Mouse (Mus musculus): ENCODE data around the gene Ip6k1.

The Ip6k1 gene

DNA sequence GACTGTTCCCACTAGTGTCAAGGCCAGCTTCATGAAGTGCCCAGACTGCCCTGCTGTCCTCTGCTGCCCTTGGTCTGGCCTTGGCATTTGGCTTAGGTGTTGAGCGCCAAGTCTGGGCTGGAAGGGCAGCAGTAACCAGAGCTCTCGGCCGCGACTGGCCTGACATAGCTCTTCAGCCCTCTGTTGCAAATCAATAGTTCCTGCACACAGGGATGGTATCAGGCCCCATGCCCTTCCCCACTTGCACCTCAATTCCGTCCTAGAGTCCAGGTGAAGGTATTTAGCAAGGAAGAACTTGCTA lies 54.9 kb downstream of the Ip6k1 start:
- DNase-seq (ENCODE audit: low spot score) = no peak

DNA sequence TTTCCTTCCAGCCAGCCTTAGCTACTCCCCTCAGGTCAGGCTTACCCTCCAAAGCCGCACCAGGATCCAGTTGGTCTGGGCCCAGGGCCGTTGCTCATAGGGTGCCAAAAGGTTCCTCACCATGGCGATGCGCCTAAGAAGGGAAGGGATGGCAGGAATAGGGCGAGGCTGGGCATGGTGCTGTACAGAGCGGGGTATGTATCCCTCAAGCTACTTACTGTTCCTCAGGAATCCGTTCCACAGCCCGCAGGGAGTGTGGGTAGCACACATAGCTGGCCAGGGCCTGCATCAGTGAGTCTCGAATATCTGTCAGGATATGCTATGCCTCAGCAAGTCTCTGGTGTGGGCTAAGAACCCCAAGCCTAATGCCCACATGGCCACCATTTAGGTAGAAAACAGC lies 56.0 kb downstream of the Ip6k1 start:
- no peak for DNase-seq (ENCODE audit: low spot score)

DNA sequence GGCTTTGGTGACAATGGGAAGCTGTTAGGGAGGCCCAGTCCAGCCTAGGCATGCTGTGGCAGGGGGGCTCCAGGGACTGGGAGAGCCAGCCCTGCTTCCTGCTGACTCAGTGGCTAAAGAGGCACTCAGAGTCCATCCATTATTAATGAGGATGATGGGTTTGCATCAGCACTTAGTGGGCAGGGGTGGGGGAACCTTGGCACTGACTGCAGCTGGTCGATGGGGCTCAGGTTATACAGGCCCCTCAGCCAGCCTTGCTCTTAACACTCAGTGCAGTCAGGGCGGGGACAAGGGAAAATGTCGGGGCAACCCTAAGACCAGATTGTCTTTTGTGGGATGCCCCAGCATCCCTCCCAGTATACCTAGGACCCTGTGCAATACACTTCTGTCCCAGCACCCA lies 59.8 kb downstream of the Ip6k1 start:
- DNase-seq (ENCODE audit: low spot score) = peak; percentile 53

DNA sequence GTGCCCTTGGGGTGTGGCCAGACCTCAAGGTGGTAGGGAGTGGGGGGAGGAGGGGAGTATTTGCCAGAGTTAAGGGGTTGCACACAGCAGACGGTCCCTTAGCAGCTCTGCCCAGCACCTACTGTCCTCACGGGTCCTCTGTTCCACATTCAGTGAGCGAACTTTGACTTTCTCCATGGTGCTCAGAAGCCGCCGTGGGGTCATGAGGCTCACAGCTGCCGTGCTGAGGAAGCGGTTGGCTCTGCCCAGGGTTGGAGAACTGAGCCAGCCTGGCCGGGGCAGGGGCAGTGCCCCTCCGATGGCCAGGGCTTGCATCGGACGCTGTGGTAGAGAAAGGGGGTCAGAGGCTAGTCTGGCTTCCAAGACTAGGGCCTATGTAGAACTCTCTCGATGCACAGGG lies 61.1 kb downstream of the Ip6k1 start:
- DNase-seq (ENCODE audit: low spot score) = no peak

DNA sequence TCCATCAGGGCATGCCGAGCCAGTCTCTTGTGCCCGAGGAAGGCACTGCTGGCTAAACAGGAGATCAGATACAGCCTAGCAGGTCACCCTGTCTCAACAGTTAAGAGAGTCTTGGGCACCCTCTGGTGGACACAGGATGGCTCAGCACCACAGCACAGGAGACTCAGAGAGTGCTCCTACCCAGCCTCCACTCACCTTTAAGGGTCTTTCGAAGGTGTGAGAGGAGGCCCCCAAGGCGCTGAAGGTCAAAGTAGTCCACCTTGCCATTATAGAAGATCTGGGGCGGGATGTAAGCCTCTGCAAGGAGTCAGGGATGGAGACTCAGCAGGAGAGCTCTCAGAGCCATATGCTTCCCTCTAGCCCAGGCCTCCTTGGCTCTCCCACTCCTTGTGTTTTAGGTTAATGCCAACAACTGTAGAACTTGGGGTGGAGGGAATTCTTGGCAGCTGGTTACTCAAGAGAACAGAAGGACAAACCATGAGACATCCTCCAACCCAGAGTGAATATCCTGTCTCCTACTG lies 63.2 kb downstream of the Ip6k1 start:
- peak; percentile 79 for DNase-seq (ENCODE audit: low spot score)

DNA sequence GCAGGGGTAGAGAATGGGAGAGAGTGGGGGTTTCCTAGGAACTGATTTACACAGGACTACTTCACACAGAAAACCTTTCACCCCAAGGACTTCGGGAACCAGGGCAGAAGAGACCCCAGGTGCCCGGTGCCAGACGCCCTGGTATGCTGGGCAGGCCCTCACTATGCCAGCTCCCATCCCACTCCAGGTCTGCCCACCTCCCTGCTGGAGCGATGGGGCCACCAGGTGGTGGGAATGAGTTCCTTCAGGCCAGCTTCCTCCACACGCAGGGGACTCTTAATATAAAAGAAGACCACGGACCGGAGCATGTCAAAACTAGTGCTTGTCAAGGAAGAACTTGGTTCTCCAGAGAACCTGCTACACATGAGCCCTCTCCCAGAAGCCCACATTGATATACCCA lies 64.9 kb downstream of the Ip6k1 start:
- DNase-seq (ENCODE audit: low spot score) = no peak

DNA sequence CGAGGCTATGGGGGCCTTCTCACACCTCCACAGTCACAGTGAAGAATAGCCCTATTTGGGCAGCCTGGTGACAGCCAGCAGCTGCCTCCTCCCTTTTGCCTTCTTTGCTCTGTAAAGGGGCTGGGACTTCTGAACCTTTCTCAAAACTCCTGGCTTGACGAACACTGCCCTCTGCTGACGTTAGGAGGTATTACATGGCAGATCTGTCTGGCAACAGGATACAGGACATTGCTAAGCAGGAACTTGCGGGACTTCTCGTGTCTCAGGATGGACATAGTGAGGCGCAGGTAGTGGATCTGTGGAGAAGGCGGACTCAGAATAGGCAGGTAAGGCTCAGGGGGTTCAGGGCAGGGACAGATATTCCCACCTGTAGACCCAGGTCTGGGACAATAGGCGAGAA lies 65.6 kb downstream of the Ip6k1 start:
- DNase-seq (ENCODE audit: low spot score) = peak; percentile 93

DNA sequence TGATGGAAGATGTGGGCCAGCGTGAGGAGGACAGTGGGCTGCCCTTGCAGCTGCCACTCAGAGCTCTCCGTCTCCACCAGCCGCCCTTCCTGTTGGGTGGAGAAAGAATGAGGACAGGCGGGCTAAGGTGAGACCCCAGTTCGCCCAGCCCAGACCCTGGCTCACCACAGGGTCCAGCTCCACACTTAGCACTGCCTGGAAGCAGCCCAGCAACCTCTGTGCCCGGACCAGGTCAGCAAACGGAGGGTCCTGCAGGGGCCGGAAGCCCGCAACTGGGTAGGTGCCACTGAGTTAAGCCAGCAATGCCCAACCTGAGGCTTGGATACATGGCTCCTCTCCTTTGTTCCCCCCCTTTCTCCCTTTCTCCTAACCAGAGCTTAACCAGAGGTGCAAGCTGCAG lies 66.7 kb downstream of the Ip6k1 start:
- DNase-seq (ENCODE audit: low spot score) = no peak

DNA sequence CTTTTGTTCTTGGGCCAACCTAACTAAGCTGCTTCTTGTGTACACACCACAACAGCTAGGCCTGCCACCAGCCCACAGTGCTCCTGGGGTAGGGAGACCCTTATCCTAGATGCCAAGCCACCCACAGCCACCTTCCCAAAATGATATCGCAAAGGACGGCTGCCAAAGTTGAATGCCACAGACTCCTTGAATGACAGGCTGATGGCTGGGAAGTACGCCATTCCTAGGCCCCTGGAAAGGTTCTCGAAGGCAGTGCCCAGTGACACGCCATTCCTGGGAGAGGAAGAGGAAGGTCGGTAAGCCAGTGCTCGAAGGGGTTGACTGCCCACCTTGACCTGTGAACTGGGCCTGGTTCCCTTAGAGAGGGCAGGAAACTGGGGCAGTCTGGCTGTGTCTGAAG lies 67.2 kb downstream of the Ip6k1 start:
- DNase-seq (ENCODE audit: low spot score) = no peak

DNA sequence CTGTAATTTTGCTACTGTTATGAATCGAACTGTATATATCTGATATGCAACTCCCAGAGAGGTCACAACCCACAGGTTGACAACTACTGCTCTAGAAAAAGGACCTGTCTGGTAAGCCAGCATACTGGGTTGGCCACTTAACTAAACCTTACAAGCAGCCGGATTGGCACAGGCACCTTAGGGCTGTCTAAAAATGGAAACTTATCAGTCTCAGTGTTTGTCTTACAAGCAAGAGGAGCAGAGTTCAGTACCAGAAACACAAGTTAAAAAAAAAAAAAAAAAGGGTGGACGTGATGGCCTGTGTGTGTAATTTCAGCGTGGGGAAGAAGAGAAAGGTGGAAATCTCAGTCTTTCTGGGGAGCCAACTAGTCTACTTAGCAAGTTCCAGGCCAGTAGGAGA lies 69.5 kb downstream of the Ip6k1 start:
- DNase-seq (ENCODE audit: low spot score) = no peak

DNA sequence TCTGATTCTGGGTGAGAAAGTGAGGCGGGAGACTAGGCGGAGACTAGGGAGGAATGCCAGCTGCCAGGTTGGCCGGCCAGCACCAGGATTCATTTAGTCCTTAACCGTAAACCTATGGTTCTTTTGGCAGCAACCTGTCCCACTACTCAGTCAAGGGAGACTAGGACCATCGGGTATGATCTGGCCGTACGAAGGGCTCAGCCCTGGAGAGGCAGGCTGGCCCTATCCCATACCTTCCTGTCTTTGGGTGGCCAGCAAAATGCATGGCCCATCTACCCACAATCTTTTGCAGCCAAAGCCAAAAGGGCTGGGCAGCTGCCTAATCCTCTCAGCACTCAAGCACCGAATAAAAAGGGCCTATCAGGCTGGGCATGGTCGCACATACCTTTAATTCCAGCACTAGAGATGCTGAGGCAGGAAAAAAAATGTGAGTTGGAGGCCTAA lies 70.2 kb downstream of the Ip6k1 start:
- DNase-seq (ENCODE audit: low spot score) = no peak

DNA sequence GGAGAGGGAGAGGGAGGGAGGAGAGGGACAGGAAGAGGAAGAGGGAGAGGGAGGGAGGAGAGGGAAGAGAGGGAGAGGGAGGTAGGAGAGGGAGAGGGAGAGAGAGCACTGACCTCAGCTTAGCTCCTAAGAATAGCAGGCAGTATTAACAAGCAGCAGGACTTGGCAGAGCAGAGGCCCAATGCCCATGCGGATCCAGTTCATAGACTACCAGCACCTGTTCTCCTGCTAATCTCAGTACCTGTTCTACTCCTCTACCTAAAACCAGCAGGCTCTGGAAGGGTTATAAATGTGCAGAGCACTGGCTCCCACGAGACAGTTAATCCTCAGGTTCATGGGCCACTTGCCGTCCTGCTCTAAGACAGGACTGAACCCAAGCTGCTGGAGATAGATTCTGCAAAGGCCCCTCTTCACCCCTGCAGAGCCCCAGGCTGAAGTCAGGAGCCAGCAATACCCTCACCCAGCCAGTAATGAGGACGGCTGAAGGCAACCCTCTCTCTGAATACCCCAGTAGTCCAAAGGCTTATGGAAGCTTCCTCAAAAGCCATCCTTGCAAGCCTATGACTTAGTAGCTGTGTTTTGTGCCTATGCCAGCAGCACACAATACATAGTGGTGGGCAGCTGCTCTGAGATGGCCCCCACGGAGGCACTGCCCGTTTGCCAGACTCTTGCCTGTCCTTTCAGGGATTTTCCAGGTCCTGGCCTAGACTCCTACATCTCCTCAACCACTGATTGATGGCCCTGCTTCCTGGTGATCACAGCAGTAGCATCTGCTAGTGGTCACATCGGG lies 71.0 kb downstream of the Ip6k1 start:
- no peak for DNase-seq (ENCODE audit: low spot score)

DNA sequence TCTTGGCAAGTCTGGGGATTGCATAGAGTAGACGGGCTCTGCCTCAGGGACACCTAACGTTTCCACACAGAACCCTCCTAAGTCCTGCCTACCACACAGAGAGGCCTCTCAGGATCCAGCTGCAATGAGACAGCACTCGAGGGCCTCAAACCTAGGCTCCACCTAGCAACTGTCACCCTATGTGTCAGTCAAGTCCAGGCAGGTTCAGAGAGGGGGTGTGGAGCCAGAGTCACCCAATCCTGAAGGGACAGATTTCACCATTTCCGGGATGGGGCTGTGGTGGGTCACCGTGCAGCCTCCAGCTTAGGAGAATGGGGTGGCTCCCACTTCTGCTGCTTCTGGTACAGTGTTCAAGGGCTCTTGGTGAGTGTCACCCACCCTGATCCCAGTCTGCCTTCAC lies 77.9 kb downstream of the Ip6k1 start, which contains the start of gene Mst1:
Gene Mst1, plus strand, starts transcription at position 269 of the 400 bp plus-strand sequence.
- DNase-seq (ENCODE audit: low spot score) = no peak

DNA sequence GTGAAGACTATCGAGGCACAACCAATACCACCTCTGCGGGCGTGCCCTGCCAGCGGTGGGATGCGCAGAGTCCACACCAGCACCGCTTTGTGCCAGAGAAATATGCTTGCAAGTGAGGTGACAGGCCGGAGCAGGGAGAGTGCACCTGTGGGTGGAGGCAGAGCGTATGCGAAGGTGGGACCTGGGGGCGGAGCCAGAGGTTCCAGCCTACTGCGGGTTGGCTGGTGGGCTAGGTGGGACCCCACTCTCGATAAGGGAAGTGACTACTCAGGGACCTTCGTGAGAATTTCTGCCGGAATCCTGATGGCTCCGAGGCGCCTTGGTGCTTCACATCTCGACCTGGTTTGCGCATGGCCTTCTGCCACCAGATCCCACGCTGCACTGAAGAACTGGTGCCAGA lies 80.2 kb downstream of the Ip6k1 start:
- no peak for DNase-seq (ENCODE audit: low spot score)

DNA sequence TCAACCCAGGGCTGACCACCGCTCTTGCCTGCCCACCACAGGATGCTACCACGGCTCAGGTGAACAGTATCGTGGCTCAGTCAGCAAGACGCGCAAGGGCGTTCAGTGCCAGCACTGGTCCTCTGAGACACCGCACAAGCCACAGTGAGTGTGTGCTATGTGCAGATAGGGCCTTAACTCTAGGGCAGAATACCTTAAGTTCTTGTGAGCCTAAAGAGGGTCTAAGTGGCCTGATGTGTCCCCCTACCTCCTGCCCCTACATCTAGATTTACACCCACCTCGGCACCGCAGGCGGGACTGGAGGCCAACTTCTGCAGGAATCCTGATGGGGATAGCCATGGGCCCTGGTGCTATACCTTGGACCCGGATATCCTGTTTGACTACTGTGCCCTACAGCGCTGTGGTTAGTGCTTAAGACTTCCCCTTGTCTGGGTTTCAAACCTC lies 80.7 kb downstream of the Ip6k1 start, which contains the start of gene Rnf123:
Gene Rnf123, minus strand, starts transcription at position 359 of the 444 bp plus-strand sequence.
- no peak for DNase-seq (ENCODE audit: low spot score)

DNA sequence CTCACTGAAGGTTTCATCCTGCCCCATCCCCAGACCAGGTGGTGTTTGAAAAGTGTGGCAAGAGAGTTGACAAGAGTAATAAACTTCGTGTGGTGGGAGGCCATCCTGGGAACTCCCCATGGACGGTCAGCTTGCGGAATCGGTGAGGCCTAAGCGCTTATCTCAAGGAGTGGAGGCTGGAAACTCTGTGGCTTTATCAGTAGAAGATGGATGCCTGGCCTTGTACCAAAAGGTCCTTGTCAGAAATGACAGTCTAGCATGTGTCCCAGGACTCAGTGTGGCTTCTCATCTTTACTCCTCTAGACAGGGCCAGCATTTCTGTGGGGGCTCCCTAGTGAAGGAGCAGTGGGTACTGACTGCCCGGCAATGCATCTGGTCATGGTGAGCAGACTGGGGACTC lies 81.3 kb downstream of the Ip6k1 start:
- DNase-seq (ENCODE audit: low spot score) = no peak

DNA sequence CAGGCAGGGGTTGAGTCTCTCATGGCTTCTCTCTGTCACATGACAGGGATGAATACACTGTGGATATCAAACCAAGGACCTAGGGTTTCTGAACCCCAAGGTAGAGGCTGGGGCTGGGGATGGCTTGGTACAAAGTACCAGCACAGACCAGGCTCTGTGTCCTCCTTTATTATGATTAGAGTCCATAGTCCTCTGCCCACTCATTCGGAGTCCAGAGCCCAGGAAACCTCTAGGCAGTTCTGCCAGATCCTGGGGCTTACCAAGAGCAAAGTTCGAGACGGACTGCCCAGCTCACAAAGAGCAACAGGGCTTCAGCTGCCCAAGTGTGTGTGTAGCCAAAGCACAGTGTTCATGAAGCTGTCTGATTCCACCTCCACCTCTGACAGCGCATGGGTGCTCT lies 83.0 kb downstream of the Ip6k1 start:
- DNase-seq (ENCODE audit: low spot score) = no peak

DNA sequence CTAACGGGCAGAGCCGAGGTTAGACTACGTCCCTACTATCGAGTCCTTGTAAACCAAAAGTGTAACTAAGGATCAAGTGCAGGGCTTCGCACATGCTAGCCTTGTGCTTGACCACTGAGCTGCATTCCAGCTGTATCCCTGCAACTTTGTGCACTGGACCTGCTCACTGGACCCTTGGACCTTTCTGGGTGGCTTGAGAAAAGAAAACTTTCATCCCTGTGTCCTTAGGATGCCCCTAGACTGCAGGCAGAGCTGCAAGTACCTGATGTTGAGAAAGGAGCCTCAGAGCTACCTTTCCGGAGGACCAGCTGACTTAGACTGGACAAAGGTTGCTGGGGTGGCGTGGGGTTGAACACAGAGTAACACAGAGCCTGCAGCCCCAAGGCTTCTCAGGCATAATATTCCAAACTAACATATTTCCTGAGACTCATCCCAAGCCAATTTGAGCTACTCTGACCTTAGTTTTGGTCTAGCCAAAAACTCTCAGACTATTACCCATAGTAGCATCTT lies 88.4 kb downstream of the Ip6k1 start:
- no peak for DNase-seq (ENCODE audit: low spot score)

DNA sequence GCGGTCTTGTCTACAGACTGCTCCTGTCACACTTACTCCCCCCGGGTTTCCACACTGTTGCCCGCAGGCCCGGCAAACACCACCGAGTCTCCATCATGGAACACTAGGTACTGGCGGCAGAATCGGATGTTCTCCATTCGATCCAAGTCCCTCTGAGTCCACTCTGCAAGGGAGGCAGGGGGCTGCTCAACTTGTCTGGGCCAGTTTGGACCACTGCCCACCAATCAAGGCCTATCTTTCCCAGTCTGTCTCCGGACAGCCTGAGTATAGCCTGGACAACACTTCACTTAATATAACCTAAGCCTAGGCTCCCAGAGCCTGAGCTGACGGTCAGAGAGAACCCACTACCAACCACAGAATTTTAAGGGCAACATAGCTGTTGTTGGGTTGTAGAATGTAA lies 91.3 kb downstream of the Ip6k1 start:
- no peak for DNase-seq (ENCODE audit: low spot score)

DNA sequence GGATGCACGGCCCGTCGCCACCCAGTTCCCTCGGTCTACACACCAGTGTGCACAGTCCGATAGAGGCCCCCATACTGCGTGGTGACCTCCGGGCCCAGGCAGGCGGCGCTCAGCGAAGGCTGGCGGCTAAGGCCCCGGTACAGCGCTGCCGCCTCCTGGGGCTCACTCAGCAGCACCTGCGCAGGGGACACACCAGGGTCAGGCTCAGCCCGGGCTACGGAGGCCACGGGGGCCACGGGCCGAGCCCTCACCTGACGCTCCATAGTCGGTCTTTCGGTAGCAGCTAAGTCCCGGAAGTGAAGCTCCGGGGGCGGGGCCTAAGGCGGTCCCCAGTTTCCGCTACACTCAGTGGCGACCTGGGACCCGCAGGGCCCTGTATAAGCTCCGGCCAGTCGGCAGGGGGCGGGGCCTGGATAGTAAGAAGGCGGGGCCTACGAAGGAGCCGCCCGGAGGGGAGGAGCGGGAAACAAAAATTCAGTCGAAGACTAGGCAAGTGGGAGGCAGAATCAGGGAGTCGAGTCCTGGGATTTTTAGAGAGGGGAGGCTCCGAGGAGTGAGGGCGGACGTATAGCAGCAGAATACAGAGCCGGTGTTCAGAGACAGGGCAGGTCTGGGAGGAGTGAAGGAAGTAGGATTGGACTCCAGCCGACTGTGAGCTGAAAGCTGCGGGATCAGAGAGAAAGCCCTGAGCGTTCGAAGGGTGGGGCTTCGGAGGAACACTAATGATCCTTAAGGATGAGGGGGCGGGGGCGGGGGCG lies 92.1 kb downstream of the Ip6k1 start, which contains the start of gene Apeh:
Gene Apeh, minus strand, starts transcription at position 423 of the 758 bp plus-strand sequence.
- DNase-seq (ENCODE audit: low spot score) = peak; percentile 97

DNA sequence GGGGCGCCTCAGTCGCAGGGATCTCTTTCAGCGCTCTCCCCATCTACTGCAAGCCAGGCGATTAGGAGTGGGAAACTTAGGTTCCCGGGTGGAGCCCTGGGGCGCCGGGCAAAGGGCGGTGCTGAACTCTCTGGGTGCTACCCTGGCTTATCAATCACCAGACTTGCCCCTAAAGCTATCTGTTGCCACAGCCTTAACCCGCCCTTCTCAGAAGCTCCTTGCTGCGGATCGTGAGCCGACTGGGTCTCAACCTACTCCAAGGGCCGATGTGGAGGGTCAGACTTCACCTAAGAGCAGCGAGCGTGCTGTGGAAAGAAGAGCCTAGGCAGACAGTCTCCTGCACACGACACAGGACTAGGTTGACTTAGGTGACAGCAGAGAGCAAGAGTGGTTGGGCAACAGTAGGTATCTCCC lies 92.7 kb downstream of the Ip6k1 start:
- DNase-seq (ENCODE audit: low spot score) = no peak

DNA sequence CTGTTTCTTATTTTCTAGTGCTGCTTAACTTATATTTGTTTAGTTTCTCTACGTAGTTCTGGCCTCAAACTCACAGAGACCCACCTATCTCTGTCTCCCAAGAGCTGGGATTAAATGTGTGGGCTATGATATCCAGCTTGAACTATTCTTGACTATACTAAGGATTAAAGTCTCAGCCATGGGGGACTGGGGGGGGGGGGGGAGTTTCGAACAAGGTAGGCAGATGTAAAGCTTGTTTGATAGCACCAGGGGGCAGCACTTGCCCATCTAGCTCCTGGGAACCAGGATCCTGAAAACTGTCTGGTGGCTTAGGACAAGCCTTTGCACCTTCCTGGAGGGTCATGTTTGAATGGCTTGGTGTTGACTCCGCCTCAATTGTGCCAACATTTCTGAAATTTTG lies 93.2 kb downstream of the Ip6k1 start:
- peak; percentile 85 for DNase-seq (ENCODE audit: low spot score)
